Mouse (Mus musculus) midbrain, embryonic 12.5 days (tissue): ENCODE measurements around the gene Spop. TPM values are rescaled to one million over a fixed set of nuclear protein-coding genes. Genes with fewer than 3 reads are reported as not detected.

Experiments used
- ATAC-seq: fragments of 200-750 bp; cut with Nextera tagmentation; 2 replicates; pipeline ENCODE4 v1.8.0; 2017; ENCODE audit warnings: low read depth, moderate TSS enrichment, moderate library complexity; ENCODE audit not compliant: low FRiP score
- H3K27ac ChIP-seq: fragments of 300-500 bp; sonication (generic); replicated peaks from 2 replicates; pipeline ENCODE4 v1.5.1; 2016; ENCODE audit warnings: mild to moderate bottlenecking
- H3K27me3 ChIP-seq: fragments of 300-500 bp; sonication (generic); 2 replicates; pipeline ENCODE4 v1.6.1; 2016; ENCODE audit warnings: mild to moderate bottlenecking
- H3K36me3 ChIP-seq: fragments of 300-500 bp; sonication (generic); 2 replicates; pipeline ENCODE4 v1.6.1; 2016
- H3K4me1 ChIP-seq: fragments of 300-500 bp; sonication (generic); 2 replicates; pipeline ENCODE4 v1.6.1; 2016
- H3K4me2 ChIP-seq: fragments of 300-500 bp; sonication (generic); replicated peaks from 2 replicates; pipeline ENCODE4 v1.6.1; 2016; ENCODE audit warnings: mild to moderate bottlenecking, moderate library complexity
- H3K4me3 ChIP-seq: fragments of 300-500 bp; sonication (generic); 2 replicates; pipeline ENCODE4 v1.5.1; 2016; ENCODE audit warnings: mild to moderate bottlenecking
- H3K9ac ChIP-seq: fragments of 300-500 bp; sonication (generic); replicated peaks from 2 replicates; pipeline ENCODE4 v1.6.1; 2016; ENCODE audit warnings: mild to moderate bottlenecking, moderate library complexity
- H3K9me3 ChIP-seq: fragments of 300-500 bp; sonication (generic); 2 replicates; pipeline ENCODE4 v1.6.1; 2016; ENCODE audit warnings: mild to moderate bottlenecking
- whole genome bisulfite sequencing: fragments of 180-500 bp; shearing (Covaris S2); methylation state at CpG from one replicate; pipeline ENCODE4 v1.1.7; 2016; 5-methylcytosine and 5-hydroxymethylcytosine counted together
- polyA plus RNA-seq: library from polyadenylated mRNA; unstranded; fragments of >200 nt; fragmentation: Nextera tagmentation; extraction: Ambion mirVana; gene quantifications from 2 replicates; pipeline ENCODE4 v1.2.1, GENCODE M21; 2016

Spop gene
- polyA plus RNA-seq, 1 experiment from 2014 or later, result 200 TPM

DNA sequence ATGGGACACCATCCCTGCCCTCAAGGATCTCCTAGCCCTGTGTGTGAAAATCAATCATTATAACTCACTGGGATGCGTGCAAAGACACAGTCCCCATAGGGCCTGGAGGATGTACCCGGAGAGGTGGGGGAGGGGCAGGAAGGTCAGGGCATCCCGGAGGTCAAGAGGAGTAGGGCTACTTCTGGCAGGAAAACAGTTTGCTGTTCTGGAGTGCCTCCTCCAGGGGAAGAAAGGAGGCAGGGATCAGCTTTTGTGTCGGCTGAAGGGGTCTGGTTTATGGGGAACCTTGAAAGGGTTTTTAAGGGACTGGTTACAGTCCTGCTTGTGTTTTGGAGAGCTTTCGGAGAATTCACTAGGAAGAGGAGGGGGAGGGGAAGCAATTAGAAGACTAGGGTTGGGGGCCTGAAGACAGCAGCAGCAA is 102.6 kb downstream of the Spop start:
- Histone ChIP-seq H3K9ac (0 out of 2 replicates have a peak overlapping the region, but pooled peaks have one; percentile 4), H3K4me3 (no peak overlapping the region), H3K4me1 (peaks cover 45% of the 10 kb centered on the region), H3K4me2 (0 out of 2 replicates have a peak overlapping the region, but pooled peaks have one; percentile 9), H3K27ac (no peak overlapping the region), H3K9me3 (no peaks in the 10 kb centered on the region), H3K27me3 (peaks cover 87% of the 10 kb centered on the region), H3K36me3 (no peaks in the 10 kb centered on the region)
- ATAC-seq, result no peak
- WGBS, result 3% methylated on average over 5 of the region's 5 CpGs

DNA sequence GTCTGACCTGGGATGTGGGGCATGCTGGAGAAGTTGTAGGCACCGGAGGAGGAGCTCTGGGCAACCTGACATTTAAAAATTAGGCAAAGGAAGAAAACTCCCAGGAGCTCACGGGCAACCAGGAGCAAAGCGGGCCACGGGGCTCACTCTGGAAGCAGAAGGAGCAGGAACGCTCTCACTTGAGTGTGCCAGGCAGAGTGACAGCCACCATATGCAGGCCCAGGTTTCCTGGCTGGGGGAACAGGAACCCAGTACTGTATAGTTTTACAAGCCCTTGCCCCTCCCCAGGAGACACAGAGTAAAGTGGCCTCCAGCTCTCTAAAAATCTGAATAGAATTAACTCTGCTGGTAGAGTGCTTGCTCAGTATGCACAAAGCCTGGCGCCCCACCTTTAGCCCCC is 103.3 kb downstream of the Spop start:
- Histone ChIP-seq H3K36me3 (no peaks in the 10 kb centered on the region), H3K9ac (no peak overlapping the region), H3K9me3 (no peaks in the 10 kb centered on the region), H3K27me3 (peaks cover 85% of the 10 kb centered on the region), H3K4me1 (peaks cover 45% of the 10 kb centered on the region), H3K4me2 (no peak overlapping the region), H3K27ac (no peak overlapping the region), H3K4me3 (no peak overlapping the region)
- 57% methylated on average over 6 of the region's 6 CpGs for WGBS
- no peak for ATAC-seq

DNA sequence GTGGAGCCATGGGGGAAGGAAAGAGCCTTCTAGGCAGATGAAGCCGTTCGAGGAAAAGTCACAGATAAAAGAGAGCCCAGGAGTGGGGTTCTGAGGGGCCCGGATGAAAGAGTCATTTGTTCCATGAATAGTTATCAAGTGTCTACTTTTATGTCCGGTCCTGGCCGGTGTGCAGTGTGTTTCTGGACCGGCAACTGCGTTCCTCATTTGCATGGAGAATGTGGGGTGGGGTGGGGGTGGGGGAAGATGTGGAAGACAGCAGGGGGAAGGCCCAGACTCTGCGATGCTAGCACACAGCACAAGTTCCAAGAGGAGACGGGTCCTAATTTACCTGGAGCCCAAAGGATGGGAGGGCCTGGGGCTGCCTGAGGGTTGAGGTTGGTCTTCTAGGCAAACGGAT is 105.4 kb downstream of the Spop start:
- Histone ChIP-seq H3K4me2 (no peak overlapping the region), H3K4me1 (peaks cover 33% of the 10 kb centered on the region), H3K9me3 (no peaks in the 10 kb centered on the region), H3K4me3 (no peak overlapping the region), H3K36me3 (no peaks in the 10 kb centered on the region), H3K9ac (no peak overlapping the region), H3K27me3 (peaks cover 73% of the 10 kb centered on the region), H3K27ac (no peak overlapping the region)
- ATAC-seq, result no peak
- WGBS, result 68% methylated on average over 10 of the region's 10 CpGs

DNA sequence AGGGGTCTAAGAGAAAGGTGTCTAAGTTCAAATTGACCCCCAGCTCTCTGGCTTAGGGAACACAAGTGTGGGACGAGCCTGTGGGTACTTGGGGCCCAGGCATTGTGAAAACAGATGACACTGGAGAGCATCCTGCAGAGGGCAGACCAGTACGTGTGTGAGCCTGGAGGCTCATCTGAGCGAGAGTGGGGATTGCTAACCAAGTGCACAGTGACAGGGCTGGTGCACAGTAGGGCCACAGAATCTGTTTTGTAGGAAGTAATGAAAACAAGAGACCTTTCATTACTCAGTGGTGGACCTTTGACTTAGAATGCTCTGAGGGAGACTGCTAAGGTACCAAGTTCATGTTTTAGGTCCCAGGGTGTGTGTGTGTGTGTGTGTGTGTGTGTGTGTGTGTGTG is 106.1 kb downstream of the Spop start:
- no peak for ATAC-seq
- Histone ChIP-seq H3K4me3 (no peak overlapping the region), H3K4me1 (peaks cover 26% of the 10 kb centered on the region), H3K27ac (0 out of 2 replicates have a peak overlapping the region, but pooled peaks have one; percentile 58), H3K27me3 (peaks cover 73% of the 10 kb centered on the region), H3K36me3 (no peaks in the 10 kb centered on the region), H3K4me2 (no peak overlapping the region; the same call in 1 of the 2 replicates), H3K9me3 (no peaks in the 10 kb centered on the region), H3K9ac (0 out of 2 replicates have a peak overlapping the region, but pooled peaks have one; percentile 31)
- 60% methylated on average over 3 of the region's 3 CpGs for WGBS

DNA sequence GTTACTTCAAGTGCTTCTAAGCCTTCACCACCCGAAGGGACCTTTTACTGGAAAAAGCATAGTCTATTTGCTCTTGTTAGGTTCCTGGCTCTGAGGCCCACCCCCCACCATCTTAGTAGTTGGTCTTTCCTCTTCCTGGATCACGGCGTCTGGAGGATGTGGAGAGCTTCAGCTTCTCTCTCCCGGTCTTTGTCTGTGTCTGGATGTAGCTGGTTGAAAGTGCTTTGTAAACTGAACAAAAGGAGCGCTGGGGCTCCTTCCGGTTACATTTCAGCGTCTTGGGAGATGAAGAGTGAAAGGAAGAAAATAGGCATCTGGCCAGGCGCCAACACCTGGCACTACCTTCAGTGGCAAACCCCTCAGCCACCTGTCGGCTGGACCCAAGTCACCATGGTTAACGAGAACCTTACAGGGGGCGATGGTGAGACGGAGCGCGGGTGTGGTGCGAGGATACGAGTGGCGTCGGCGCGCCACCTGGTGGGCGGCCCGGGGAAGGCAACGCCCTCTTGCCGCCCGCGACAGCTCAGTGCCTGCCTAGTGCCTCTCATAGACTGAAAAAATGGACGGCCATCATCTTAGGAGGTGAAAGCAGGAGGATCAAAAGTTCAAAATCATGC is 106.7 kb downstream of the Spop start:
- Histone ChIP-seq H3K4me1 (peaks cover 21% of the 10 kb centered on the region), H3K4me2 (peak overlapping the region; percentile 50), H3K4me3 (peak overlapping the region; percentile 29), H3K27me3 (peaks cover 70% of the 10 kb centered on the region), H3K9ac (0 out of 2 replicates have a peak overlapping the region, but pooled peaks have one; percentile 31), H3K9me3 (no peaks in the 10 kb centered on the region), H3K36me3 (no peaks in the 10 kb centered on the region), H3K27ac (peak overlapping the region; percentile 58; the same call in 1 of the 2 replicates)
- ATAC-seq, result peak; percentile 71
- 5% methylated on average over 27 of the region's 27 CpGs for WGBS

DNA sequence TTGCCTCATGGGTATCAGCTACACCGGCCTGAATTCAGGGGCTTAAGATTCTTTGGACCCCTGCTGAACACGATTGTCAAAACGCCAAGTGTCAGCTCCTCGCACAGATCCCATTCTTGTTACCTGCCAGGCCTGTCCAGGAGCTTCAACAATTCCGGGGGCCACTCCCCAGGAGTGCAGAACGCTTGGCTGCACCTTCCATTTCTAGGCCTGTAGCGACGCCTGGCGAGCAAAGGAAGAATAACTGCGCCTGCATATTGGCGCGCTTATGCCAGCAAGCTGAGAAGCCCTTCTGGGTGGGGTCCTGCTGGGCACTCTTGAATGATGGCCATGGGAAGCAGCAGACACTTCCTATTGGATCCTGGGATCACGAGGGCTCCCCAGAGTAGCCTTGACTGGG is 107.7 kb downstream of the Spop start:
- H3K4me3 ChIP-seq, result peak overlapping the region; percentile 15; the same call in 1 of the 2 replicates
- H3K27ac ChIP-seq, result no peak overlapping the region
- peak overlapping the region; percentile 33 for H3K4me2 ChIP-seq
- peak; percentile 42; the same call in 1 of the 2 replicates for ATAC-seq
- no peaks in the 10 kb centered on the region for H3K36me3 ChIP-seq
- H3K4me1 ChIP-seq, result peaks cover 11% of the 10 kb centered on the region
- under 1% methylated on average over 13 of the region's 13 CpGs for WGBS
- peaks cover 63% of the 10 kb centered on the region for H3K27me3 ChIP-seq
- no peak overlapping the region for H3K9ac ChIP-seq
- no peaks in the 10 kb centered on the region for H3K9me3 ChIP-seq

DNA sequence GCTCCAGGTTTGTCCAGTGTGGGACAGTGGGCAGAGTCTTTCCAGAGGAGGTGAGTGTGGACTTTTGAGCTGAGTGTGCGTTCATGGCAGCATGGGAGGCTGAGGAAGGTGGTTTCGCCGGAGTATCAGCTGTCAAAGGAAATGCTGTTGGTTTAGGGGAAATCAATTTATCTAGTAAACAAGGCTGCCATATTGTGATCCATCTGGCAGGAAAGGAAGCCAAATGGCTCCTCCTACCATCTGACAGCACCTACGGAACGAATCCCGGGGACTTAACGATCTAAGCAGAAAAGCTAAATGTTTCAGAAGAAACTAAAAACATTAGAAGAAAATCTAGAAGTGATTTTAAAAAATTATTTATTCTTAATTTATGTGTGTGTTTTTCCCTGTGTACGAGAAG is 113.4 kb downstream of the Spop start:
- no peaks in the 10 kb centered on the region for H3K36me3 ChIP-seq
- peaks cover 21% of the 10 kb centered on the region for H3K27me3 ChIP-seq
- no peaks in the 10 kb centered on the region for H3K4me1 ChIP-seq
- 92% methylated on average over 8 of the region's 8 CpGs for WGBS
- no peak overlapping the region for H3K9ac ChIP-seq
- no peaks in the 10 kb centered on the region for H3K9me3 ChIP-seq
- no peak for ATAC-seq
- no peak overlapping the region for H3K27ac ChIP-seq
- no peak overlapping the region for H3K4me3 ChIP-seq
- H3K4me2 ChIP-seq, result no peak overlapping the region

DNA sequence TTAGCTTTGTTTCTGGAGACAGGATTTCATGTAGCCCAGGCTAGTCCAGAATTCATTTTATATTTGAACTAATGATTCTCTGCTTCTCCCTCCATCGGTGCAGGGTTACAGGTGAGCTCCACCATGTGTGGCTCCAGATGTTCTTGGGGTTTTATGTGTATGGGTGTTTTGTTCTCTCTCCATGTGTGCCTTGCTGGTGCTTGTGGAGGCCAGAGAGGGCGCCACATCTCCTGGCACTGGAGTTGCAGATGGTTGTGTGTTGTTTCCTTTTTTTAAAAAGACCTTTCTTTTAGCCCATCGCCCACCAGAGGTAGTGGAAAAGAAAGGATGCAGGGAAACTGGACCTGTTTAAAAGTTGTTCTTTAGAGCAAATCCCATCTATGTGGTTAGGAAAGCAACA is 114.4 kb downstream of the Spop start:
- Histone ChIP-seq H3K4me1 (no peaks in the 10 kb centered on the region), H3K4me3 (no peak overlapping the region), H3K9me3 (no peaks in the 10 kb centered on the region), H3K4me2 (no peak overlapping the region), H3K27ac (no peak overlapping the region), H3K36me3 (no peaks in the 10 kb centered on the region), H3K9ac (no peak overlapping the region), H3K27me3 (peaks cover 19% of the 10 kb centered on the region)
- ATAC-seq, result no peak
- 72% methylated on average over 3 of the region's 3 CpGs for WGBS

DNA sequence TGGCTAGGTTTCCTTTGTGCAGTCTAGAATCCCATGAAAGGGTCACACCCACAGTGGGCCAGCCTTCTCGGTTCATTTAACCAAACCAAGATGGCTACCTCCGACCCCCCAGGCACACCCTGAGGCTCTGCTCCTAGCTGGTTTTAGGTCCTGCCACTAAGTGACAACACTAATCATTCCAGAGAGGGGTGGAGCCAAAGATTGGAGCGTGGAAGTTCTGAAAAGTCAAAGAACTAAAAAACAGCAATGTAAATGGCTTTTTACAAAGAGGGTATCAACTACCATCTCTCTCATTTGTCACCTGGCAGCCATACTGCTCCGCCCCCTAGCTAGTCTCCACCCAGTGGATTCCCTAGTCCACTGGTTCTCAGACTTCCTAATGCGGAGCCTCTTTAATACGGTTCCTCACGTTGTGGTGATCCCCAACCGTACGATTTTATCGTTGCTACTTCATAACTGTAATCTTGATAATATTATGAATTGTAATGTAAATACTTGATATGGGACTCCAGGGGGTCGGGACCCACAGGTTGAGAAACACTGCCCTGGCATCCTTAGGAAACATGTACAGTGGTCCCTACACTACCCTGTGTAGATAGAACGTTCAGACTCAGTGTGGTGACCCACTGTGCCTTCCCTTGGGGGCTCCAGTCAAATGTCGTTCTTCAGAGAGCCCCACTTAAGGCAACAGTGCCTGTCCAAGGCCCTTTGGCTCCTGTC is 118.6 kb downstream of the Spop start:
- Histone ChIP-seq H3K4me2 (no peak overlapping the region), H3K27me3 (peaks cover 25% of the 10 kb centered on the region), H3K27ac (no peak overlapping the region), H3K4me1 (no peaks in the 10 kb centered on the region), H3K4me3 (no peak overlapping the region), H3K9ac (no peak overlapping the region), H3K36me3 (no peaks in the 10 kb centered on the region), H3K9me3 (no peaks in the 10 kb centered on the region)
- WGBS, result 79% methylated on average over 13 of the region's 13 CpGs
- no peak for ATAC-seq

DNA sequence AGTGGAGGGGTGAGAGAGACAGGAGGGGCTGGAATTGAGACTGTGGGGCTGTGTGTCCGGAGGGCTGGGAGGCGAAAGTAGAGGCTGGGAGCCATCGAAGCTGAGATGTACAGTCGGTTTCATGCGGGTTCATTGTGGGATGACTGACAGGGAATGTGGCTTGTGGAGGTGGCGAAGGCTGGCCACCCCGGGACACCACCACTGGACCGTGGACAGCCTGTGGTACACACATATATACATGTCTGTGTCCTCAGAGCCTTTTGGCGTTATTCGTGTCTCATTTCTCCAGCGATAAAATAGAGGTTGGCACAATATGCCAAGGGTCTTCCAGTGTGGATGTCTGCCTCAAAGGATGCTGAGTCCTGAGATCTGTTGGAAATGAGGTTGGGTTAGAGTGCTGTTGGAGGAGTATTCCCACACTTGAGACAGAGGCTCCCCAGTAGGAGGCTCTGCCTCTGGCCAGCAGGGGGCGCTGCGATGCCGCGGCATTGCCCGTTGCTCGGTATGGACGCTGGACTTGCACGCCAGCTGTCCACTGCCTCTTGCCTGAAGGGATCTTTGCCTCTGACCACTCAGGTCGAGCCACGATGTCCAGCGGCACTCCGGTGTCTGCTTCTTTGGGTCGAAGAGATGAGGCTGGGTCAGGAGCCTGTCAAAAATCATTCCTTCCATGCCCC is 119.7 kb downstream of the Spop start:
- Histone ChIP-seq H3K9ac (no peak overlapping the region), H3K4me3 (0 out of 2 replicates have a peak overlapping the region, but pooled peaks have one; percentile 3)

DNA sequence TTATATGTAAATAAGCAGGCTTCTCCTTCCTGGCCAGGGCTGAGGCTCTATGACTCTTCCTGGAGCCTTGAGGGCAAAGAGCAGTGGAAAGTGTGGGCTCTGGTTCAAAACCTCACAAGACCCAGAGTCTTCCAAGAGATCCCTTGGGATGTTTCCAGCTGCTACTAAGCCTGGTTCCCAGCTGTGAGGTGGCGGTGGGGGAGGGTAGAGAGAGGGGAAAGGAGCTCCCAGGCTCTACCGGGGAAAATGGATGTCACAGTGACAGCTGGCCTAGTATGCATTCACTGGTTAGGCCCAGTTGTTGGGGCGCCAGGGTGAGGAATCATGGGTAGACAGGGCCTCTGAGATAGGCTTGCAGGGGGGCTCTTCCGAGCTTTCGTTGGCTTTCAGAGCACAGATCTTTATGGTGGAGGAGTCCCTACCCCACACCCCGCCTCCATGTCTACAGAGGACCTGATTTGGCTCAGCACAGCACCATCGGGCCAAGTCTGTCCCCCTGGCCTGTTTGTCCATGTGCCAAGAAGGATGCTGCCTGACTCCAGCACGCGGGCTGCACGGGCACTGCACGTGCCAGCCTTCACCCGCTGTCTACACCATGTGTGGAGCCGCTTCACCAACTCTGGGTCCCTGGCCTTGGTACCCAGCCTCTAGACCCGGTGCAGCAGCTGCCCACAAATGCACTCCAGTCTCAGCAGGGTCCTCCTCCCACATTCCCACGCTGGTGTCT is 124.7 kb downstream of the Spop start:
- no peaks in the 10 kb centered on the region for H3K9me3 ChIP-seq
- H3K4me3 ChIP-seq, result no peak overlapping the region
- ATAC-seq, result no peak
- H3K27ac ChIP-seq, result no peak overlapping the region
- H3K4me1 ChIP-seq, result peaks cover 10% of the 10 kb centered on the region
- WGBS, result 77% methylated on average over 15 of the region's 15 CpGs
- no peak overlapping the region for H3K4me2 ChIP-seq
- peaks cover 20% of the 10 kb centered on the region for H3K27me3 ChIP-seq
- H3K9ac ChIP-seq, result no peak overlapping the region
- H3K36me3 ChIP-seq, result no peaks in the 10 kb centered on the region

More for the DNA sequence above, 119.7 kb downstream of the Spop start:
- WGBS, result 24% methylated on average over 24 of the region's 24 CpGs
- peaks cover 3% of the 10 kb centered on the region; the same call in 1 of the 2 replicates for H3K4me1 ChIP-seq
- H3K4me2 ChIP-seq, result peak overlapping the region; percentile 33
- no peaks in the 10 kb centered on the region for H3K9me3 ChIP-seq
- H3K36me3 ChIP-seq, result no peaks in the 10 kb centered on the region
- H3K27ac ChIP-seq, result no peak overlapping the region
- ATAC-seq, result peak; percentile 76; the same call in 1 of the 2 replicates
- H3K27me3 ChIP-seq, result peaks cover 25% of the 10 kb centered on the region
